Mouse (Mus musculus) bone marrow macrophage, adult 2 months (primary cell): Measurements from ENCODE around the gene Gm3633.
"Not testable (repeated sequence)": the region's sequence is repeated elsewhere in the genome, so short reads cannot be mapped to it uniquely, and the experiment has no call there.

Source experiments
- CTCF ChIP-seq: IDR thresholded peaks from 2 replicates; pipeline ENCODE4 v1.5.1; 2012; ENCODE audit warnings: low read depth, mild to moderate bottlenecking, low read length, moderate library complexity
- POLR2A ChIP-seq: IDR thresholded peaks from 2 replicates; pipeline ENCODE4 v1.6.1; 2012; ENCODE audit warnings: mild to moderate bottlenecking, low read depth, low read length, borderline replicate concordance

GRCm38 (mm10) chr14:42641817-42642216, at the start of gene Gm3633:
- TF ChIP-seq POLR2A, CTCF: not testable (repeated sequence)
